In the genomic region with DNA sequence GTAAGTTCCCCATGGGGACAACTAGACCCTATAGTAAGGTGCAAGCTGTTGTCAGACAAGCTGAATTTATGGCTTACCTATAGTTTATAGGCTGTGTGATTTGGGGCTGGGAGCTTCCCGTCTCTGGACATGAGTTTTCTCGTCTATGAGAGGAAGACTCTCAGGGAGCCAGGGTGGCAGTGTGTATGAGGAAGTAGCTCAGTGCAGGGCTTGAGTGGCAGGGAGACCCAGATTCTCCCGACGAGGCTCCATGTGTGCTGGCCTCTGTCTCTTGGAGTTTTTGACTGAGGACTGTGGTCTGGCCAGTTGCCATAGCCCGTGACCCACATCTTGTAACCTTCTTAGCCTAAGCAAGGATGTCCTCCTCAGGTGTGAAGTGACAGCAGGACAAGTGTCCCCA, we compare ENCODE assay signal across 20 mouse cellular contexts. TPM values are rescaled to one million over a fixed set of nuclear protein-coding genes. Genes with fewer than 3 reads are reported as not detected.
"Had no signal": no experiment of that assay in that cellular context is flagged by ENCODE, and none has a peak within 500 bp of the region (broad histone marks: within the 10 kb centered on the region; RNA-seq: fewer than 3 reads in every experiment).

No protein-coding gene starts in this region.

- ATAC-seq: midbrain, embryonic 13.5 days; midbrain, embryonic 15.5 days had no signal

- H3K4me3 ChIP-seq: megakaryocyte, embryonic 14.5 days; midbrain, embryonic 13.5 days; midbrain, embryonic 15.5 days; neural tube, embryonic 12.5 days had no signal

- H3K27ac ChIP-seq: liver, embryonic 14.5 days; macrophage; midbrain, embryonic 13.5 days; midbrain, embryonic 15.5 days; neural tube, embryonic 12.5 days had no signal

- DNase-seq: lung, adult 18-20 months; lung, embryonic 14.5 days; lung, postnatal 10 days; lung, postnatal 36 days; retina, postnatal 1 day; right cerebral cortex, adult 18-20 months; right cerebral cortex, postnatal 25 days; right cerebral cortex, postnatal 4 days; spleen, adult 18-20 months; thymus, adult 18-20 months; thymus, postnatal 14 days; thymus, postnatal 36 days had no signal

- H3K4me1 ChIP-seq: midbrain, embryonic 15.5 days; neural tube, embryonic 12.5 days had no signal

RNA-seq across cellular contexts. Expression of a gene that starts 33.7 kb away (rescaled TPM):
- total RNA-seq: monocyte, adult 5-6 weeks; neutrophil, adult 5-6 weeks had no signal
- polyA plus RNA-seq: macrophage had no signal
